Mouse (Mus musculus) midbrain, embryonic 13.5 days (tissue): ENCODE results near the gene Tecr. TPM values are rescaled to one million over a fixed set of nuclear protein-coding genes. Genes with fewer than 3 reads are reported as not detected.

Experiments used
- ATAC-seq: fragments of 200-750 bp; cut with Nextera tagmentation; 2 replicates; pipeline ENCODE4 v1.8.0; 2017; ENCODE audit warnings: mild to moderate bottlenecking, moderate TSS enrichment, moderate library complexity
- H3K27ac ChIP-seq: fragments of 300-500 bp; sonication (generic); 2 replicates; pipeline ENCODE4 v1.5.1; 2015; ENCODE audit warnings: inconsistent platforms, mild to moderate bottlenecking, moderate library complexity
- H3K27me3 ChIP-seq: fragments of 300-500 bp; sonication (generic); 2 replicates; pipeline ENCODE4 v1.6.1; 2015; ENCODE audit warnings: mild to moderate bottlenecking, inconsistent platforms
- H3K36me3 ChIP-seq: fragments of 300-500 bp; sonication (generic); 2 replicates; pipeline ENCODE4 v1.6.1; 2015; ENCODE audit warnings: mild to moderate bottlenecking, inconsistent platforms
- H3K4me1 ChIP-seq: fragments of 300-500 bp; sonication (generic); replicated peaks from 2 replicates; pipeline ENCODE4 v1.6.1; 2015; ENCODE audit warnings: inconsistent platforms
- H3K4me2 ChIP-seq: fragments of 300-500 bp; sonication (generic); replicated peaks from 2 replicates; pipeline ENCODE4 v1.6.1; 2015; ENCODE audit warnings: moderate library complexity, mild to moderate bottlenecking, inconsistent platforms
- H3K4me3 ChIP-seq: fragments of 300-500 bp; sonication (generic); replicated peaks from 2 replicates; pipeline ENCODE4 v1.5.1; 2015; ENCODE audit warnings: mild to moderate bottlenecking, inconsistent platforms
- H3K9ac ChIP-seq: fragments of 300-500 bp; sonication (generic); replicated peaks from 2 replicates; pipeline ENCODE4 v1.6.1; 2015; ENCODE audit warnings: mild to moderate bottlenecking, inconsistent platforms
- H3K9me3 ChIP-seq: fragments of 300-500 bp; sonication (generic); 2 replicates; pipeline ENCODE4 v1.6.1; 2016; ENCODE audit warnings: mild to moderate bottlenecking, inconsistent platforms
- WGBS: fragments of 180-500 bp; shearing (Covaris S2); methylation state at CpG from one replicate; pipeline ENCODE4 v1.1.7; 2015; 5-methylcytosine and 5-hydroxymethylcytosine counted together
- polyA plus RNA-seq: library from polyadenylated mRNA; unstranded; fragments of >200 nt; fragmentation: Nextera tagmentation; extraction: Ambion mirVana; gene quantifications from 2 replicates; pipeline ENCODE4 v1.2.1, GENCODE M21; 2015

Tecr gene
- polyA plus RNA-seq, 1 experiment from 2014 or later = 820 TPM

DNA sequence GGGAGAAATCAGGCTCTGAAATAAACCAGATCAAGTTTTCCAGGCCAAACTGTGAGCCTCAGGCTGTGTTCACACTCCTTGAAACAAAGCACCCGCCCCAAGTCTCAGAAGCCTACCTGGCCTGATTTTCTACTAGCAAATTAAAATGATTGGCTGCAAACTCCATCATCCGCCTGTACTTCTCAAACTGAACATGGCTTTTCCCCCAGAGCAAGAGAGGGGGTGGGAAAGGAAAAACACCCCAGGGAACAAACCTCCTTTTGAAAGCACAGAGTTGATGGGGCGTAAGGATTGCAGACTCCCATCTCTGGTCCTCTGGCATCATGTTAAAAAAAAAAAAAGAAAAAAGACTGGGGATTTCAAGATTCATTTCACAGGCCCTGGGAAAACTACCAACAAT lies 15.1 kb downstream of the Tecr start:
- no peak overlapping the region for H3K27ac ChIP-seq

DNA sequence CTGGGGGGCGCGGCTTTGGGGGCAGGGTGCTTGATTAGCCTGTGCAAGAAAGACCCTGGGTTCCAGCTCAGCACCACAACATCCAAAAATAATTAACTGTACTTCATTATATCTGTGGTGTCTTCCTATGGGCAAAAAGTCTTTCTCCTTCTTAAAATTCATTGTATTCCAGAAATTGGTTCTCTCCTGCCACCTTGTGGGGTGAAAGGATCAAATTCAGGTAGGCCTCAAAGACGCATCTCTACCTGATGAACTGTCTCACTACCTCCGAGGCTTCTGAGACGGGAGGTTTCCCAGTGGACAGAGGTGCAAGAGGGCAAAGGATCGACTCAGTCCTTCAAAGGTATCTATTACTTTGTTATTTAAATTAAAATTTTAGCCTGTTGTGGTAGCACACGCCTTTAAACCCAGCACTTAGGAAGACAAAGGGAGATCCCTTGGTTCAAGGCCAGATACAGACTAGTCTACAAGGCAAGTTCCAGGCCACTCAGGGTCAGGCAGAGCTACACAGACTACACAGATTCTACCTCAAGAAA lies 17.2 kb downstream of the Tecr start:
- no peak overlapping the region for H3K9ac ChIP-seq

More for the DNA sequence above, 15.1 kb downstream of the Tecr start:
- Histone ChIP-seq H3K9ac (peak overlapping the region; percentile 94), H3K4me1 (peaks cover 58% of the 10 kb centered on the region), H3K27me3 (no peaks in the 10 kb centered on the region), H3K36me3 (peaks cover 9% of the 10 kb centered on the region; the same call in 1 of the 2 replicates), H3K9me3 (no peaks in the 10 kb centered on the region), H3K4me3 (peak overlapping the region; percentile 96), H3K4me2 (peak overlapping the region; percentile 70)
- no peak for ATAC-seq
- WGBS = 67% methylated on average over 3 of the region's 3 CpGs

GRCm38 (mm10) chr8:83588886-83589285 lies 18.9 kb downstream of the Tecr start:
- ATAC-seq = no peak
- no peak overlapping the region for H3K4me2 ChIP-seq
- H3K9me3 ChIP-seq = no peaks in the 10 kb centered on the region
- no peaks in the 10 kb centered on the region for H3K27me3 ChIP-seq
- H3K4me3 ChIP-seq = no peak overlapping the region
- H3K9ac ChIP-seq = no peak overlapping the region
- 93% methylated on average over 5 of the region's 5 CpGs for WGBS
- peaks cover 27% of the 10 kb centered on the region for H3K36me3 ChIP-seq
- H3K4me1 ChIP-seq = peaks cover 76% of the 10 kb centered on the region
- H3K27ac ChIP-seq = no peak overlapping the region

More for the DNA sequence above, 17.2 kb downstream of the Tecr start:
- no peak overlapping the region for H3K4me3 ChIP-seq
- no peak overlapping the region for H3K27ac ChIP-seq
- H3K36me3 ChIP-seq = peaks cover 19% of the 10 kb centered on the region
- no peaks in the 10 kb centered on the region for H3K9me3 ChIP-seq
- peak overlapping the region; percentile 70 for H3K4me2 ChIP-seq
- WGBS = 81% methylated on average over 7 of the region's 7 CpGs
- peaks cover 64% of the 10 kb centered on the region for H3K4me1 ChIP-seq
- H3K27me3 ChIP-seq = no peaks in the 10 kb centered on the region
- no peak for ATAC-seq

DNA sequence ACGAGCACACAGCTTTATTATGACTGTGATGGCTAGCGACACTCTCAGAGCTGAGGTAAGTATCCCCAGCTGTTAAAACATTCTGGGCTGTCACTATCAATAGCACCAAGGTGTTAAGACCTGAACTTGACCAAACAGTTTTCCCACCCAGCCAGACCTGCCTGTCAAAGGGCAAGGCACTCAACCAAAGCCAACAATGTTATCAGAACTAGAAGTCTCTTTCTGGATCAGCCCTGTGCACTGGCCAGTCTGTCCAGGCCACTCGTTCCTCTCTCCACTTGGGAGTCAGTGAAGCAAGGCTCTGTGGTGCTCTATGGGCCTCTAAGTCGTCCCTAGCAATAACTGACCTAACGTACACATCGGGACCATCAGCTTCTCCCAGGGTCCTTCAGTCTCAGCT lies 20.1 kb downstream of the Tecr start:
- ATAC-seq = no peak
- 90% methylated on average over 6 of the region's 6 CpGs for WGBS
- H3K27me3 ChIP-seq = no peaks in the 10 kb centered on the region
- peaks cover 31% of the 10 kb centered on the region for H3K36me3 ChIP-seq
- H3K4me2 ChIP-seq = no peak overlapping the region
- H3K4me3 ChIP-seq = no peak overlapping the region
- H3K27ac ChIP-seq = no peak overlapping the region
- H3K9ac ChIP-seq = no peak overlapping the region
- peaks cover 79% of the 10 kb centered on the region for H3K4me1 ChIP-seq
- no peaks in the 10 kb centered on the region for H3K9me3 ChIP-seq

GRCm38 (mm10) chr8:83585333-83585732 lies 22.4 kb downstream of the Tecr start:
- H3K9ac ChIP-seq = no peak overlapping the region
- no peak overlapping the region for H3K4me3 ChIP-seq
- ATAC-seq = no peak
- no peak overlapping the region for H3K4me2 ChIP-seq
- no peaks in the 10 kb centered on the region for H3K27me3 ChIP-seq
- H3K36me3 ChIP-seq = peaks cover 36% of the 10 kb centered on the region
- peaks cover 75% of the 10 kb centered on the region for H3K4me1 ChIP-seq
- H3K9me3 ChIP-seq = no peaks in the 10 kb centered on the region
- H3K27ac ChIP-seq = no peak overlapping the region
- WGBS = 89% methylated on average over 3 of the region's 3 CpGs

- no peak overlapping the region for H3K4me2 ChIP-seq
Observed at GRCm38 (mm10) chr8:83584771-83585170, 23.0 kb downstream of the Tecr start.

DNA sequence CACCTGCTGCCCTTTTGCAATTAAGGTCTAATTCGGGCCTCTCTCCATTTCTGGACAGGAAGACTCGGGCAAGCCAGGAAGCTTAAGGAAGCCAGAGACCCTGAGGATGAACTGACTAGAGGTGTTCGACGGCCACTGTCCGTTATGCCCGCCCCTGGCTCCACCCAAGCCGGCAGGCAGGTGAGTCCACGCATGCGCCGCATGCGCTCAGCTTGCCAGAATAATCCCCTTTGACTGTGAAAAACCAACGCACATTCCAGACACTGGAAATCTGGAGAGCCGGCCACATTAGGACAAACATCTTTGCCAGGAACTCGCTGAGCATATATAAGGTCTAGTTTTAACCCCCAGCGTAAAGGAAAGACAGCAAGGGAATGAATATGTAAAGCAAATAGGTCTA lies 24.5 kb downstream of the Tecr start:
- Histone ChIP-seq H3K27me3 (no peaks in the 10 kb centered on the region), H3K9ac (0 out of 2 replicates have a peak overlapping the region, but pooled peaks have one; percentile 14), H3K36me3 (peaks cover 32% of the 10 kb centered on the region), H3K4me3 (no peak overlapping the region), H3K4me2 (no peak overlapping the region), H3K27ac (no peak overlapping the region), H3K9me3 (no peaks in the 10 kb centered on the region), H3K4me1 (peaks cover 77% of the 10 kb centered on the region)
- ATAC-seq = no peak
- WGBS = 89% methylated on average over 15 of the region's 15 CpGs

More at GRCm38 (mm10) chr8:83584771-83585170, 23.0 kb downstream of the Tecr start:
- H3K9me3 ChIP-seq = no peaks in the 10 kb centered on the region
- H3K4me3 ChIP-seq = no peak overlapping the region
- peak overlapping the region; percentile 9; the same call in 1 of the 2 replicates for H3K27ac ChIP-seq
- H3K36me3 ChIP-seq = peaks cover 32% of the 10 kb centered on the region
- ATAC-seq = no peak
- no peaks in the 10 kb centered on the region for H3K27me3 ChIP-seq
- H3K9ac ChIP-seq = no peak overlapping the region
- WGBS = 91% methylated on average over 1 of the region's 1 CpGs
- peaks cover 75% of the 10 kb centered on the region for H3K4me1 ChIP-seq

GRCm38 (mm10) chr8:83582226-83582625 lies 25.5 kb downstream of the Tecr start:
- Histone ChIP-seq H3K4me1 (peaks cover 76% of the 10 kb centered on the region), H3K36me3 (peaks cover 25% of the 10 kb centered on the region), H3K4me2 (no peak overlapping the region), H3K27me3 (no peaks in the 10 kb centered on the region), H3K27ac (no peak overlapping the region), H3K4me3 (no peak overlapping the region), H3K9ac (no peak overlapping the region), H3K9me3 (no peaks in the 10 kb centered on the region)
- WGBS = 80% methylated on average over 8 of the region's 8 CpGs
- ATAC-seq = no peak

GRCm38 (mm10) chr8:83580826-83581225 lies 26.9 kb downstream of the Tecr start:
- no peak overlapping the region; the same call in 1 of the 2 replicates for H3K9ac ChIP-seq
- WGBS = 89% methylated on average over 8 of the region's 8 CpGs
- no peak overlapping the region for H3K4me3 ChIP-seq
- H3K27ac ChIP-seq = no peak overlapping the region
- H3K36me3 ChIP-seq = peaks cover 19% of the 10 kb centered on the region
- ATAC-seq = no peak
- no peaks in the 10 kb centered on the region for H3K27me3 ChIP-seq
- no peak overlapping the region for H3K4me2 ChIP-seq
- no peaks in the 10 kb centered on the region for H3K9me3 ChIP-seq
- H3K4me1 ChIP-seq = peaks cover 87% of the 10 kb centered on the region

- no peak overlapping the region for H3K27ac ChIP-seq
- H3K9ac ChIP-seq = peak overlapping the region; percentile 23; the same call in 1 of the 2 replicates
- no peak for ATAC-seq
- H3K4me3 ChIP-seq = no peak overlapping the region
- H3K9me3 ChIP-seq = no peaks in the 10 kb centered on the region
- H3K27me3 ChIP-seq = no peaks in the 10 kb centered on the region
- 89% methylated on average over 8 of the region's 8 CpGs for WGBS
- H3K4me2 ChIP-seq = no peak overlapping the region
- peaks cover 20% of the 10 kb centered on the region for H3K36me3 ChIP-seq
- H3K4me1 ChIP-seq = peaks cover 88% of the 10 kb centered on the region
Observed at GRCm38 (mm10) chr8:83579676-83580075, 28.1 kb downstream of the Tecr start.

DNA sequence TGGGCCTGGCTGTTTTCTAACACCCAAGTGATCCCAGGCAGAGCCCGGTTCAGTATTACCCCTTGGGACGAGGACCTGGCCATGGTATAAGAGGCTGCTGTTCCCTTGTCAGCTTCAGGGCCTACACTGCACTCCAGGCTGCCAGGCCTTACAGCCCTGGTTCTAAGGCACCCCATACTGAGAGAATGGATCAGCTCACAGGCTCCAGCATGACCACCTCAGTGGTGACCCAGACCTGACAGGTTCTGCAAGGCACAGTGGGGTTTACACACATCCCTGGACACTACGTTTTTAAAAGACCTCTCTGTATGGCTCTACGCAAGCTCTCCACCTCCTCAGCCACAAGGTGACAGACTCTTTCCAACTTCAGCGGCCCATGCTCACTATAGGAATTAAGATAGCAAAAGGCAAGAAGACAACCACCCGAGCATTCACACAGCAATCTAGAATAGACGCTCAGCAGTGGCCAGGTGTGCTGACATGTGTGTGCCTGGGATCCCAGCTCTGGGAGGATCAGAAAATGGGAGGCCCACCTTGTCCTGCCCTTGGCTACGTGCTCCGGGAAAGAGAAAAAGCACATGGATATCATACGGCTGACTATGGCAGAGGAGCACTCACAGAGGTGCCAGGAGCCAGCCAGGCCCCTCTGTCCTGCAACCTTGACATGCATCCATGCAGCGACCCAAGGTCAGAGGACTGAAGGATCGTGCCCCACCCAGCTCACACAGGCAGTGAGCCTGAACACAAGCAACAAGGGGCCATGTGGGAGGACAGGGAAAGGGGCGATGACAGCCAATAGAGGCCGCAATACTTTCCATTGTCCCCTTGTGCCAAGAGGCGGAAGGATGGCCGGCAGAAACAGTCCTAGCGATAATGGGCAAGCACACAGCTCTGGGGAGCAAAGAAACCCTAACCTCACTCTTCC lies 29.4 kb downstream of the Tecr start:
- Histone ChIP-seq H3K4me3 (no peak overlapping the region), H3K9me3 (no peaks in the 10 kb centered on the region), H3K4me1 (peaks cover 86% of the 10 kb centered on the region), H3K27me3 (no peaks in the 10 kb centered on the region), H3K9ac (peak overlapping the region; percentile 20), H3K27ac (no peak overlapping the region; the same call in 1 of the 2 replicates), H3K4me2 (no peak overlapping the region), H3K36me3 (peaks cover 22% of the 10 kb centered on the region)
- 75% methylated on average over 17 of the region's 17 CpGs for WGBS
- no peak for ATAC-seq

- no peak for ATAC-seq
- H3K9me3 ChIP-seq = no peaks in the 10 kb centered on the region
Observed at GRCm38 (mm10) chr8:83577384-83577791, 30.4 kb downstream of the Tecr start.

More at GRCm38 (mm10) chr8:83577384-83577791, 30.4 kb downstream of the Tecr start:
- Histone ChIP-seq H3K4me2 (no peak overlapping the region), H3K4me1 (peaks cover 77% of the 10 kb centered on the region), H3K27me3 (no peaks in the 10 kb centered on the region), H3K4me3 (no peak overlapping the region), H3K36me3 (peaks cover 32% of the 10 kb centered on the region), H3K27ac (0 out of 2 replicates have a peak overlapping the region, but pooled peaks have one; percentile 4), H3K9ac (no peak overlapping the region; the same call in 1 of the 2 replicates)
- 60% methylated on average over 9 of the region's 9 CpGs for WGBS
